In genomic region chr7:127574115-127574514, GRCm38 (mm10) we compare ENCODE assay signal across 9 mouse cellular contexts. TPM values are rescaled to one million over a fixed set of nuclear protein-coding genes. Genes with fewer than 3 reads are reported as not detected.
DNase-seq lines count a peak whose midpoint lies in the region; ATAC-seq and TF ChIP-seq lines count a peak whose summit lies in the region.
"Had no signal": no experiment of that assay in that cellular context is flagged by ENCODE, and none has a peak within 500 bp of the region (broad histone marks: within the 10 kb centered on the region; RNA-seq: fewer than 3 reads in every experiment).

No protein-coding gene starts in this region.

- no peak for TF ChIP-seq POLR2A in bone marrow macrophage, adult 2 months (IDR thresholded peaks at IDR 0.05; ENCODE audit: borderline replicate concordance, low read depth, low read length)

- 18% methylated on average over 7 of the region's 7 CpGs for WGBS in kidney, embryonic 15.5 days
- 26% methylated on average over 7 of the region's 7 CpGs for WGBS in hindbrain, embryonic 14.5 days
- 23% methylated on average over 7 of the region's 7 CpGs for WGBS in midbrain, embryonic 15.5 days

- H3K4me3 ChIP-seq in kidney, embryonic 15.5 days (replicated peaks): peak overlapping the region; percentile 86
- peak overlapping the region; percentile 100 for H3K4me3 ChIP-seq in bone marrow macrophage, adult 2 months (ENCODE audit: insufficient read depth, low read length)
- peak overlapping the region; percentile 57 for H3K4me3 ChIP-seq in hindbrain, embryonic 14.5 days (replicated peaks; ENCODE audit: low read length)
- peak overlapping the region; percentile 60 for H3K4me3 ChIP-seq in midbrain, embryonic 15.5 days

- H3K9ac ChIP-seq in kidney, embryonic 15.5 days: peak overlapping the region; percentile 81
- peak overlapping the region; percentile 81 for H3K9ac ChIP-seq in hindbrain, embryonic 14.5 days
- peak overlapping the region; percentile 64 for H3K9ac ChIP-seq in midbrain, embryonic 15.5 days

- DNase-seq in kidney, postnatal 36 days: no peak
- no peak for DNase-seq in hindbrain, embryonic 14.5 days (ENCODE audit: low spot score)
- DNase-seq in layer of hippocampus, postnatal 36 days: no peak
- DNase-seq in gastrocnemius, postnatal 36 days: no peak
- DNase-seq in kidney, postnatal 4 days: no peak

- peak overlapping the region; percentile 86; the same call in 1 of the 2 replicates for H3K27ac ChIP-seq in kidney, embryonic 15.5 days
- H3K27ac ChIP-seq in bone marrow macrophage, adult 2 months (ENCODE audit: insufficient read depth, low read depth, low read length): no peak overlapping the region
- no peak overlapping the region for H3K27ac ChIP-seq in hindbrain, embryonic 14.5 days
- H3K27ac ChIP-seq in midbrain, embryonic 15.5 days: no peak overlapping the region

- TF ChIP-seq CTCF in bone marrow macrophage, adult 2 months (IDR thresholded peaks at IDR 0.05; ENCODE audit: low read depth, low read length): no peak

- no peaks in the 10 kb centered on the region for H3K27me3 ChIP-seq in kidney, embryonic 15.5 days
- H3K27me3 ChIP-seq in hindbrain, embryonic 14.5 days (ENCODE audit: control insufficient read depth, insufficient read depth, low read length): no peaks in the 10 kb centered on the region
- H3K27me3 ChIP-seq in midbrain, embryonic 15.5 days (replicated peaks): no peaks in the 10 kb centered on the region

- H3K9me3 ChIP-seq in kidney, embryonic 15.5 days (replicated peaks): no peaks in the 10 kb centered on the region
- no peaks in the 10 kb centered on the region for H3K9me3 ChIP-seq in hindbrain, embryonic 14.5 days (ENCODE audit: control insufficient read depth, low read length)
- H3K9me3 ChIP-seq in midbrain, embryonic 15.5 days: no peaks in the 10 kb centered on the region

- intact Hi-C loops in gastrocnemius, postnatal 36 days (cut with DNase I): no loop called here

- H3K4me1 ChIP-seq in kidney, embryonic 15.5 days: peaks cover 25% of the 10 kb centered on the region
- peaks cover 14% of the 10 kb centered on the region for H3K4me1 ChIP-seq in bone marrow macrophage, adult 2 months (ENCODE audit: control insufficient read depth, insufficient read depth, low read length)
- peaks cover 21% of the 10 kb centered on the region for H3K4me1 ChIP-seq in hindbrain, embryonic 14.5 days (replicated peaks; ENCODE audit: control insufficient read depth, insufficient read depth, low read length)
- peaks cover 30% of the 10 kb centered on the region for H3K4me1 ChIP-seq in midbrain, embryonic 15.5 days

- no peak for ATAC-seq in kidney, embryonic 15.5 days (replicated peaks; ENCODE audit: low FRiP score)
- ATAC-seq in hindbrain, embryonic 14.5 days (ENCODE audit: low FRiP score): no peak
- no peak for ATAC-seq in midbrain, embryonic 15.5 days (replicated peaks)

- peak overlapping the region; percentile 88 for H3K4me2 ChIP-seq in kidney, embryonic 15.5 days
- H3K4me2 ChIP-seq in hindbrain, embryonic 14.5 days (replicated peaks): peak overlapping the region; percentile 82
- peak overlapping the region; percentile 90 for H3K4me2 ChIP-seq in midbrain, embryonic 15.5 days

- H3K36me3 ChIP-seq in kidney, embryonic 15.5 days: peaks cover 36% of the 10 kb centered on the region
- peaks cover 24% of the 10 kb centered on the region for H3K36me3 ChIP-seq in hindbrain, embryonic 14.5 days (replicated peaks; ENCODE audit: control insufficient read depth, insufficient read depth)
- peaks cover 13% of the 10 kb centered on the region for H3K36me3 ChIP-seq in midbrain, embryonic 15.5 days (replicated peaks)

RNA-seq across cellular contexts. Expression of gene Phkg2, which starts 1.0 kb away (rescaled TPM):
- 34.6 and 42.5 TPM in 2 replicates for polyA plus RNA-seq in kidney, embryonic 15.5 days (2015; fragmentation: Nextera tagmentation; extraction: Ambion mirVana)
- 64.7 and 68.4 TPM in 2 replicates for polyA plus RNA-seq in bone marrow macrophage, adult 2 months (2012; ENCODE audit: insufficient read depth, insufficient read length, missing spikeins)
- 53.5 and 64.3 TPM in 2 replicates for polyA plus RNA-seq in hindbrain, embryonic 14.5 days (2014; fragmentation: Nextera tagmentation; extraction: Ambion mirVana)
- 60.0 and 61.0 TPM in 2 replicates for polyA plus RNA-seq in midbrain, embryonic 15.5 days (2015; fragmentation: Nextera tagmentation; extraction: Ambion mirVana)
- 10 to 100 TPM; 86.3 to 95.5 TPM for total RNA-seq in layer of hippocampus, postnatal 36 days (2021)
- 1 to 10 TPM; 7.6 to 9.8 TPM for total RNA-seq in gastrocnemius, postnatal 36 days (2021)

RNA-seq across cellular contexts. Expression of gene Tmem265, which starts 12.9 kb away (rescaled TPM):
- 8.7 and 10.4 TPM in 2 replicates for polyA plus RNA-seq in kidney, embryonic 15.5 days (2015; fragmentation: Nextera tagmentation; extraction: Ambion mirVana)
- polyA plus RNA-seq in bone marrow macrophage, adult 2 months (2012; ENCODE audit: insufficient read depth, insufficient read length, missing spikeins): 3.4 and 10.8 TPM in 2 replicates
- 7.1 and 10.3 TPM in 2 replicates for polyA plus RNA-seq in hindbrain, embryonic 14.5 days (2014; fragmentation: Nextera tagmentation; extraction: Ambion mirVana)
- polyA plus RNA-seq in midbrain, embryonic 15.5 days (2015; fragmentation: Nextera tagmentation; extraction: Ambion mirVana): 5.7 and 6.3 TPM in 2 replicates
- 1 to 10 TPM in 1 of 2 experiments, under 1 TPM in 1; 0.38 to 1.2 TPM for total RNA-seq in layer of hippocampus, postnatal 36 days (2021)
- not detected for total RNA-seq in gastrocnemius, postnatal 36 days (2021)
- total RNA-seq: adrenal gland, adult 18-20 months had no signal

RNA-seq across cellular contexts. Expression of gene Ccdc189, which starts 14.3 kb away (rescaled TPM):
- polyA plus RNA-seq in kidney, embryonic 15.5 days (2015; fragmentation: Nextera tagmentation; extraction: Ambion mirVana): 14.1 and 16.4 TPM in 2 replicates
- 2.7 and 2.9 TPM in 2 replicates for polyA plus RNA-seq in bone marrow macrophage, adult 2 months (2012; ENCODE audit: insufficient read depth, insufficient read length, missing spikeins)
- 9.2 and 9.8 TPM in 2 replicates for polyA plus RNA-seq in hindbrain, embryonic 14.5 days (2014; fragmentation: Nextera tagmentation; extraction: Ambion mirVana)
- polyA plus RNA-seq in midbrain, embryonic 15.5 days (2015; fragmentation: Nextera tagmentation; extraction: Ambion mirVana): 10.8 and 10.9 TPM in 2 replicates
- total RNA-seq in layer of hippocampus, postnatal 36 days (2021): 1 to 10 TPM; 8.4 to 8.6 TPM
- total RNA-seq in gastrocnemius, postnatal 36 days (2021): 1 to 10 TPM; 2.6 to 3.5 TPM

RNA-seq across cellular contexts. Expression of gene Rnf40, which starts 14.5 kb away (rescaled TPM):
- polyA plus RNA-seq in kidney, embryonic 15.5 days (2015; fragmentation: Nextera tagmentation; extraction: Ambion mirVana): 47.2 and 48.3 TPM in 2 replicates
- 42.3 and 44.5 TPM in 2 replicates for polyA plus RNA-seq in bone marrow macrophage, adult 2 months (2012; ENCODE audit: insufficient read depth, insufficient read length, missing spikeins)
- polyA plus RNA-seq in hindbrain, embryonic 14.5 days (2014; fragmentation: Nextera tagmentation; extraction: Ambion mirVana): 37.4 and 40.6 TPM in 2 replicates
- polyA plus RNA-seq in midbrain, embryonic 15.5 days (2015; fragmentation: Nextera tagmentation; extraction: Ambion mirVana): 47.9 and 51.1 TPM in 2 replicates
- 10 to 100 TPM; 64.2 to 66.7 TPM for total RNA-seq in layer of hippocampus, postnatal 36 days (2021)
- 10 to 100 TPM; 26.8 to 31.6 TPM for total RNA-seq in gastrocnemius, postnatal 36 days (2021)

RNA-seq across cellular contexts. Expression of gene Zfp629, which starts 41.5 kb away (rescaled TPM):
- 17.2 and 18.9 TPM in 2 replicates for polyA plus RNA-seq in kidney, embryonic 15.5 days (2015; fragmentation: Nextera tagmentation; extraction: Ambion mirVana)
- polyA plus RNA-seq in bone marrow macrophage, adult 2 months (2012; ENCODE audit: insufficient read depth, insufficient read length, missing spikeins): 11.2 and 11.4 TPM in 2 replicates
- 22.2 and 22.9 TPM in 2 replicates for polyA plus RNA-seq in hindbrain, embryonic 14.5 days (2014; fragmentation: Nextera tagmentation; extraction: Ambion mirVana)
- 25.5 and 26.6 TPM in 2 replicates for polyA plus RNA-seq in midbrain, embryonic 15.5 days (2015; fragmentation: Nextera tagmentation; extraction: Ambion mirVana)
- total RNA-seq in layer of hippocampus, postnatal 36 days (2021): 10 to 100 TPM; 23.9 to 24.2 TPM
- 10 to 100 TPM in 1 of 2 experiments, 1 to 10 TPM in 1; 6.1 to 10.4 TPM for total RNA-seq in gastrocnemius, postnatal 36 days (2021)
